Mouse (Mus musculus): ENCODE results near the gene Uba6. TPM values are rescaled to one million over a fixed set of nuclear protein-coding genes. Genes with fewer than 3 reads are reported as not detected.

Gene Uba6
- total RNA-seq, 2 experiments from 2014 or later, result 19.0 to 24.9 TPM

DNA sequence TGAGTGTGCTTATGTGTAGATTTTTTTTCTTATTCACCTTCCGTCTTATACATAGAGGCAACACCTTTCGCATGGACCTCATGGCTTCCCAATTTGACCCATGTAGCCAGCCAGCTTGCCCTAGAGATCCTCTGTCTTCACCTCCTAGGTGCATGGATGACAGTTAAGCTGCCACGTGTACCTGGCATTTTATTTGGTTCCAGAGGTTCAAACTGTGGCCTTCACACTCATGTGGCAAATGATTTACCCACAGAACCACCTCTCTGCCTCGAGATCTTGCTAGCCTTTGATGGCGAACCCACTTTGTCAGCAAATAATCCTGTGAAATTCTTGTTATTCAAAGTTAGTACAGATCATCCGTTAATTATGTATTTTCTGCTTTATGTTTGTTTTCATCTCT lies 88.6 kb downstream of the Uba6 start:
- intact Hi-C loops (cut with DNase I), result no loop called here
- DNase-seq (ENCODE audit: low spot score in 2 of 2), result no peak

DNA sequence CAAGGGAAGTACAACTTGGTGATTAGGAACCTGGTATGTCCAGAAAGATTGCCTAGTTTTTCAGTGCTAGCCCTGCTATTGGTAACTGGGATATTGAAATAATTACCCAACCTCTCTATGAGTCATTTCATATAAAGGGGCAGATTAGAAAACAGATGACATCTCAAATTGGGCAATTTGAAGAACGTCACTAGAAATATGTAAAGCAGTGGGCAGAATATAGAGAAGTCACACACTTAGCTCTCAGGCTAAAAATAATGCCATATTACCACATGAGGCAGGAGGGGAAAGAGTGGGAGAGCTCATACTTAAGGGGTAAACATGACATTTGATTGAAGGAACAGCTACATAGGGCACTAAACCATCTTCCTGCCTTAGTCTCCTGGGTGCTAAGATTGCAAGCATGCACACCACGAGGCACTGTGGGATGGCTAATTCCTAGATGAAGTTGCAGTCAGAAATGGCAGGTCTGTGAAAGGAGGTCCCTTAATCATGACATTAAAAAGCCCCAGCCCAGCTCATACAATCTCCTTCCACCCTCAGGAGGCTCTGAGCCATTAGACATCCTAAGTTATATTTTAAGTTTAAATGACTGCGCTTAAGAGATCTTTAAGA lies 93.8 kb downstream of the Uba6 start:
- no peak for DNase-seq (ENCODE audit: low spot score in 2 of 2)
- intact Hi-C loops (cut with DNase I), result no loop called here

DNA sequence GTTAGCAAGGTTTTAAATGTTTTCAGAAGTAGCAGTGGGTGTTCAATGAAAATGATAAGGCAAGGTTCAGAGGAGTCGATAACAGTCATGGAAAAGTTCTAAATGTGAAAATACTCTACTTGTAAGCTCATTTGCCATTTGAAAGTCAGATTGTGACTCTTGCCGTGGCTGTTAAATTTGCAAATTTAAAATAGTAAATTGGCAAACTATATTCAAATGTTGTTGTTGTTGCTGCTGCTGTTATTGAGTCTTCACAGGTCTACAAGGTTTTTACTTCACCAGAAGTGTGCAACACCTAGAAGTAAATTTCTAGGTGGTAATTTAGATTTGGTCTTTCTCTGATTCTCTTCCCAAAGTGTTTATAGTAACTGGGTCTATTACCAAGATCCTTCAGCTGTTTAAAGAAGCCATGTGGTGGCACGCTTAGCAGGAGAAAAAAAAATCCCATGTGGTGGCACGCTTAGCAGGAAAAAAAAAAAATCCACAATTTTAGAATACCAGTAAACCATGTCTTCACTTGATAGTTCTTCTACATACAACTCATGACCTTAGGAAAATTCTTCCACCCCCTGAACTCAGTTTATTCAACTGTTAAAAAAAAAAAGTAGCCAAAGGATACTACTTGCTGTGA lies 99.7 kb downstream of the Uba6 start:
- intact Hi-C loops (cut with DNase I), result no loop called here
- DNase-seq (ENCODE audit: low spot score in 2 of 2), result no peak

DNA sequence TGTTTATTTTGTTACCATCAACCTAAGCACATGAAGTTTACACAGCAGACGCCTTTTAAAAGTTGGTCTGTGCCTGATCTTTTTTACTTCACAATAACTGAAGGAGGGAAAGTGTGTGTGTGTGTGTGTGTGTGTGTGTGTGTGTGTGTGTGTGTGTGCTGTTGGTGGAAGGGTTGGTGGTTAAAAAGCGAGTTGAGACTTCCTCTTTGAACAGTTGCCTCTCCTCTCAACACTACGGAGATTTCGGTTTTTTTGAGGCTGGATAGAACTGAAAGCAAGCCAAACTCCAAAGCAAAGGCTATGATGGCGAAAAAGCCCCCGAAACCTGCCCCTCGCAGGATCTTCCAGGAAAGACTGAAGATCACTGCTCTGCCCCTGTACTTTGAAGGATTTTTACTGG lies 101.1 kb downstream of the Uba6 start, which contains the start of gene Stap1:
Gene Stap1, plus strand, starts transcription at position 209 of the 400 bp plus-strand sequence.
- intact Hi-C loops (cut with DNase I), result no loop called here
- no peak for DNase-seq (ENCODE audit: low spot score in 2 of 2)

DNA sequence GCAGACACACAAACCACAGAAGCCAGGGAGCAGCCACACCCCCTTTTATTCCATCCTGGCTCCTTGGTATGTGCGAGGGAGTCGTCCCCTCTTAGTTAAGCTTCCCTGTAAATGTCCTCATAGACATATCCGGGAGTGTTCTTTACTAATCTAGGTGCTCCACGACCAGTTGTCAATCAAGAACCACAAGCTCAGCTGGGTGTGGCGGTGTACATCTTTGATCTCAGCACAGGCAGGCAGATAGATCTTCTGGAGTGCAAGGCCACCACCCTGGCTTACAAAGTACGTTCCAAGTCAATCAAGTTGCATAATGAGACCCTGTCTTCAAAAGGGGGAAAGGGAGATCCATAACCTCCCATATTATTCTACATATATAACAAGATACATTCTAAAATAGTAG lies 103.5 kb downstream of the Uba6 start:
- no peak for DNase-seq (ENCODE audit: low spot score in 2 of 2)
- intact Hi-C loops (cut with DNase I), result loop anchor here (5.0 kb wide), 2 partner anchors 43 to 103 kb away; partner anchors contain the start of gene Uba6

DNA sequence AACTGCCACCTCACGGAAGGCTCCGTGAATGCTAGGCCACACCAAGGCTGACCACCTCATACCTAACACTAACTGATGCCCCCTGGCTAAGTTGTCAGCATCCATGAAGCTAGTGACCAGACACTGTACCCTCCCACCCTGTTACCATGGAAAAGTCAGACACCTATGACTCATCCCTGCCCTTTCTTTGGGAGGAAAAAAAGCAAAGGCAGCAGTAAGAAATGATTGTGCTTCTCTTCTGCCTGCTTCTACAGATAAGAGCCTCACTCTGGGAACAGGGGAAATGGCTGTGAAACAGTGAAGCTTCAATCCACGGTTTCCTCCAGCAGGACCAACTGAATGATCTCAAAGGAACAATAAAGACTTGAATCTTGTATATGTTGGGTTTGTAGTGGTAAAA lies 104.2 kb downstream of the Uba6 start:
- intact Hi-C loops (cut with DNase I), result loop anchor here (5.0 kb wide), 2 partner anchors 44 to 104 kb away; partner anchors contain the start of gene Uba6
- DNase-seq (ENCODE audit: low spot score in 2 of 2), result no peak

DNA sequence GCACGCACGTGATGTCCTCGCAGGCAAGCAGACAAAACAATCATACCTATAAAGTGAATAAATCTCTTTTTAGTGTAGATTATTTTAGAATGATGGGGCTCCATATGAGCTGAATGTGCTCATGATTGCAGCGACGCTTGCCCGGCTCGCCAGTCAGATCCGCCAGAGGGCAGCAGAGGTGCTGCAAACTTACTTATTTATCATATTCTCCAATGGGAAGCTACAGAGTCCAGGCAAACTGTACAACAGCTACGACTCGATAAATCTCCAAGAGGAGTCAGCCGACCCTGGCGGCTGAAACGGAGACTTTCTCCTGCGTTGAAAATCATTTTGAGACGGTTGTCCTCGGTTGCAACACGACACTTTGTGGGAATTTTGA lies 106.1 kb downstream of the Uba6 start:
- peak; percentile 79 to 85 for DNase-seq (ENCODE audit: low spot score in 2 of 2)
- intact Hi-C loops (cut with DNase I), result loop anchor here (5.0 kb wide), 2 partner anchors 46 to 106 kb away; partner anchors contain the start of gene Uba6

DNA sequence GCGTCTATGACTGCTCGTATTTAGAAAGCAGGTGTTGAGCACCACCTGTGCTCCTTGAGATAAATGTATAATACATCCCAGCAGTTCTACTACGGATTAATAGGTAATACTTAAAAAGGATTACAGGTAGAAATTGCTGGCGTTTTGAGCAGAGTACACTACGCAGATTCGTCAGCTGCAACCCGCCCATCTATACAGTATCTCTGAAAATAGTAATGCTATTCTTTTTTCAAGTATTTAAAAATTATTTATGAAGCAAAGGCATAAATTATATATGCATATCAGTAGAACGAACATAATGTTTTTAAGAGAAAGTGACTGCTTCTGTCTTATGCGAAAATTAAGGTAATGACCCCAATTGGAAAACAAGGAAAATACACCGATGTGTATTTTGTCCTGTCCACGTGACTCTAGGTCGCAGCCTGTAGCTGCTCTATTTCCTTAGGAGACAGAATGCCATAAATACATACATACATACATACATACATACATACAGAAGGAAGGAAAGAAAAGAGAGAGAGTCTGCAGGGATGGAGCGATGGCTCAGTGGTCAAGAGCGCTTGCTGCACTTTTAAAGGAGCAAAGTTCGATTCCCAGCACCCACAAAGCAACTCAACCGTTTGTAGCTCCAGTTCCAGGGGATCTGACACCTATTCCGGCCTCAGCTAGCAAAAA lies 106.6 kb downstream of the Uba6 start:
- no peak for DNase-seq (ENCODE audit: low spot score in 2 of 2)

DNA sequence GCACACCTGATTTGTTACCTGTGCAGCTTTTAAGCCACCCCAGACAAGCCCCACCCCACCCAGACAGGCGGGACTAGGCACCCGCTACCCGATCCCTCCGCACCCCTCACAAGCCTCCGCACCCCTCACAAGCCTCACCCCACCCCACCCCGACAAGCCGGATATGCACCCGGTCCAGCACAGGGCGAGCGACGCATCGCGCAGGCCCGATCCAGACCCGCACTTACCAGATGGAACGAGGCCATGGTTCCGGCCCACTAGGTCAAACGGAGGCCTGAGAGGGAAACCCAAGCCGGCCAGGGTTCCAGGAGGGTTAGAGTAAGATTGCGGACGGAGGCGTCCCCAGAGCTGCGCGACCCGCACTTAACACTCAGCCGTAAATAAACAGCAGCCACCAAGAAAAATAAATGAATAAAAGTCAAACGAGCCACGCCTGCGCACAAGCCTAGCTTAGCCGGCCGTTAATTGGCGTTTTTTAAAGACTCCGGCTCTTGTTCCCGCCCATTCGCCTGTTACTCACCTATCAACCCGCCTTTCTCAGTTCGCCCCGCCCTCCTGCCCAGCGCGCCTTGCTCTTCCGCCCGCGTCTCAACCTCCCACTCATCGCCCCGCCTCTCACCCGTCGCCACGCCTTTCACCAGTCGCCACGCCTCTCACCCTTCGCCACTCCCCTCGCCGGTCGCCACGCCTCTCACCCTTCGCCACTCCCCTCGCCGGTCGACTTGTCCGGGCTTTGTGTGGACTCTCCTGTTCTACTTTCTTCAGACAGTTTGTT lies 107.3 kb downstream of the Uba6 start, which contains the start of gene Cenpc1:
Gene Cenpc1, minus strand, starts transcription at position 483 of the 775 bp plus-strand sequence.
- peak; percentile 91 to 92 for DNase-seq (ENCODE audit: low spot score in 2 of 2)
- intact Hi-C loops (cut with DNase I), result loop anchor here (5.0 kb wide), 2 partner anchors 47 to 107 kb away; partner anchors contain the start of gene Uba6

More for the DNA sequence above, 106.6 kb downstream of the Uba6 start:
- intact Hi-C loops (cut with DNase I), result loop anchor here (5.0 kb wide), 2 partner anchors 46 to 106 kb away; partner anchors contain the start of gene Uba6

DNA sequence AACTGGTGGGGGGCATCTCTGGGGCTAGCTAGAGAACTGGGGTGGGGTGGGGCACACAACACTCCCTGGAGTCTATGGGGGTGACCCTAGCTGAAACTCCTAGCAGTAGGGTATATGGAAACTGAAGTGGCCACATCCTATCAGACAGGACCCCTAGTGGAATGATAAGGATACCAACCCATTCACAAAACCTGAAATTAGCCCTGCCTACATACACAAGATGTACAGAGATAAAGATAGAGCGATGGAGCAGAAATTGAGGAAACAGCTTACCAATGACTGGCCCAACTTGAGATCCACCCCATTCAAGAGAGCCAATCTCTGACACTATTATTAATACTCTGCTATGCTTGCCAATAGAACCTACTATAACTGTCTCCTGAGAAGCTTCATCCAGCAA lies 109.1 kb downstream of the Uba6 start:
- no peak for DNase-seq (ENCODE audit: low spot score in 2 of 2)
- intact Hi-C loops (cut with DNase I), result no loop called here

Other genes with a start within 250 kb of the Uba6 start
- gene Cenpc1, start 107.2 kb downstream of the Uba6 start, total RNA-seq (2021), result 10 to 100 TPM; 20.3 to 24.2 TPM
- not detected for gene Stap1, start 101.1 kb downstream of the Uba6 start, total RNA-seq (2021)
- not detected for gene Gnrhr, start 25.1 kb upstream of the Uba6 start, total RNA-seq (2021)
- not detected for gene Tmprss11c, start 116.5 kb upstream of the Uba6 start, total RNA-seq (2021)
- gene Tmprss11d, start 200.6 kb upstream of the Uba6 start, total RNA-seq (2021), result not detected

All from left cerebral cortex, postnatal 36 days (tissue).